Mouse (Mus musculus) midbrain, embryonic 11.5 days (tissue): ENCODE measurements around the gene Cul4a. TPM values are rescaled to one million over a fixed set of nuclear protein-coding genes. Genes with fewer than 3 reads are reported as not detected.

Experiments used
- ATAC-seq: fragments of 200-750 bp; cut with Nextera tagmentation; 2 replicates; pipeline ENCODE4 v1.8.0; 2017; ENCODE audit warnings: moderate TSS enrichment, moderate library complexity; ENCODE audit not compliant: low FRiP score
- DNase-seq: peaks from one replicate; pipeline ENCODE4 v3.0.0; 2015; ENCODE audit warnings: low spot score; ENCODE audit errors: missing footprints
- H3K27ac ChIP-seq: fragments of 300-500 bp; sonication (generic); 2 replicates; pipeline ENCODE4 v1.5.1; 2014; ENCODE audit warnings: low read depth, low read length
- H3K27me3 ChIP-seq: fragments of 300-500 bp; sonication (generic); 2 replicates; pipeline ENCODE4 v1.6.1; 2014; ENCODE audit warnings: mild to moderate bottlenecking, low read length, moderate library complexity, mixed read lengths; ENCODE audit not compliant: control insufficient read depth, insufficient read depth
- H3K36me3 ChIP-seq: fragments of 300-500 bp; sonication (generic); 2 replicates; pipeline ENCODE4 v1.6.1; 2014; ENCODE audit warnings: mild to moderate bottlenecking, low read length, moderate library complexity, mixed read lengths; ENCODE audit not compliant: control insufficient read depth, insufficient read depth
- H3K4me1 ChIP-seq: fragments of 300-500 bp; sonication (generic); 2 replicates; pipeline ENCODE4 v1.6.1; 2014; ENCODE audit warnings: low read length; ENCODE audit not compliant: control insufficient read depth, insufficient read depth
- H3K4me2 ChIP-seq: fragments of 300-500 bp; sonication (generic); 2 replicates; pipeline ENCODE4 v1.6.1; 2014; ENCODE audit warnings: mild to moderate bottlenecking, moderate library complexity
- H3K4me3 ChIP-seq: fragments of 300-500 bp; sonication (generic); 2 replicates; pipeline ENCODE4 v1.5.1; 2014; ENCODE audit warnings: low read depth, low read length
- H3K9ac ChIP-seq: fragments of 300-500 bp; sonication (generic); 2 replicates; pipeline ENCODE4 v1.6.1; 2014; ENCODE audit warnings: low read length
- H3K9me3 ChIP-seq: fragments of 300-500 bp; sonication (generic); 2 replicates; pipeline ENCODE4 v1.6.1; 2016; ENCODE audit warnings: low read length; ENCODE audit not compliant: control insufficient read depth
- WGBS: fragments of 180-500 bp; shearing (Covaris S2); extraction: QIAGEN DNeasy Blood & Tissue Kit; methylation state at CpG from one replicate; pipeline ENCODE4 v1.1.7; 2014; 5-methylcytosine and 5-hydroxymethylcytosine counted together
- polyA plus RNA-seq: library from polyadenylated mRNA; unstranded; fragments of >200 nt; fragmentation: Nextera tagmentation; extraction: Ambion mirVana; gene quantifications from 2 replicates; pipeline ENCODE4 v1.2.1, GENCODE M21; 2014

Gene Cul4a
- polyA plus RNA-seq, 1 experiment from 2014 or later, result 90.1 TPM

DNA sequence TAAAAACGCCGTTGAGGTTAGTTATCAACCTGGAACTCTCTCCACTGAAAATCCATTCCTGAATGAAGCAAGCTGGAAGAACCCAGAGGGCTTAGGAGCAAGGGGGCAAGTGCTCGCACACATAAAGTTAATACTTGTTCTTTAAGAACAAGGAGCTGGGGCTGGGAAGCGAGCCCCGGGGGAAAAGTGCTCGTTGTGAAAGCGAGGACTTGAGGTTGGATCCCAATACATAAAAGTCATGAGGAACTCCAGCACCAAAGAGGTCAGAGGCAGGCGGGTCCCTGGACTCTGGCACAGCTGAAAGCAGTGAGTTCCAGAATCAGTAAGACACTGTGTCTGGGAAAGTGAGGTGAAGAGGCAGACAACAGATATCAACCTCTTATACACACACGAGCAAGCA lies 48.7 kb downstream of the Cul4a start:
- H3K4me2 ChIP-seq, result no peak overlapping the region
- peak; percentile 69 for DNase-seq
- no peaks in the 10 kb centered on the region for H3K36me3 ChIP-seq
- H3K27ac ChIP-seq, result no peak overlapping the region
- no peaks in the 10 kb centered on the region for H3K27me3 ChIP-seq
- no peak overlapping the region for H3K9ac ChIP-seq
- WGBS, result 83% methylated on average over 9 of the region's 9 CpGs
- no peaks in the 10 kb centered on the region for H3K9me3 ChIP-seq
- ATAC-seq, result no peak
- peaks cover 3% of the 10 kb centered on the region; the same call in 1 of the 2 replicates for H3K4me1 ChIP-seq
- no peak overlapping the region for H3K4me3 ChIP-seq

DNA sequence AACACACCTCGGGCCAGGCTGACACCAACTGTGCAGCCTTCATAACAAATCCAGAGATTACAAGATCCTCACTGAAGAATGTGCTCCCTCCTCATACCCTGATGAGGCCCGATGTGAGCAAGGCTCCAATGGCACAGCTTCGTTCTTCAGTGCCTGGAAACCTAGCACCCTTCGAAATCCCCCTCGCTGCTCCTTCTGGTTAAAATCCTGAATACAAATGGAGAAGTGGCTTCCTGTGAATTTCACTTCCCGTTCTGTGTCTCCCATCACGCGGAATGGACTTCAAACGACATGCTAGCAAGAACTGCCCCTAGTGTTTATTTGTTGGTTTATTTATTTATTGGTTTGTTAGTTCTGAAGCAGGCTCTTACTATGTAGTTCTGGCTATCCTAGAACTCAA lies 49.9 kb downstream of the Cul4a start:
- DNase-seq (no peak), ATAC-seq (no peak)
- no peaks in the 10 kb centered on the region for H3K36me3 ChIP-seq
- no peak overlapping the region for H3K4me2 ChIP-seq
- no peak overlapping the region for H3K27ac ChIP-seq
- no peak overlapping the region for H3K9ac ChIP-seq
- no peak overlapping the region for H3K4me3 ChIP-seq
- peaks cover 8% of the 10 kb centered on the region for H3K4me1 ChIP-seq
- H3K9me3 ChIP-seq, result no peaks in the 10 kb centered on the region
- 77% methylated on average over 9 of the region's 9 CpGs for WGBS
- H3K27me3 ChIP-seq, result no peaks in the 10 kb centered on the region

DNA sequence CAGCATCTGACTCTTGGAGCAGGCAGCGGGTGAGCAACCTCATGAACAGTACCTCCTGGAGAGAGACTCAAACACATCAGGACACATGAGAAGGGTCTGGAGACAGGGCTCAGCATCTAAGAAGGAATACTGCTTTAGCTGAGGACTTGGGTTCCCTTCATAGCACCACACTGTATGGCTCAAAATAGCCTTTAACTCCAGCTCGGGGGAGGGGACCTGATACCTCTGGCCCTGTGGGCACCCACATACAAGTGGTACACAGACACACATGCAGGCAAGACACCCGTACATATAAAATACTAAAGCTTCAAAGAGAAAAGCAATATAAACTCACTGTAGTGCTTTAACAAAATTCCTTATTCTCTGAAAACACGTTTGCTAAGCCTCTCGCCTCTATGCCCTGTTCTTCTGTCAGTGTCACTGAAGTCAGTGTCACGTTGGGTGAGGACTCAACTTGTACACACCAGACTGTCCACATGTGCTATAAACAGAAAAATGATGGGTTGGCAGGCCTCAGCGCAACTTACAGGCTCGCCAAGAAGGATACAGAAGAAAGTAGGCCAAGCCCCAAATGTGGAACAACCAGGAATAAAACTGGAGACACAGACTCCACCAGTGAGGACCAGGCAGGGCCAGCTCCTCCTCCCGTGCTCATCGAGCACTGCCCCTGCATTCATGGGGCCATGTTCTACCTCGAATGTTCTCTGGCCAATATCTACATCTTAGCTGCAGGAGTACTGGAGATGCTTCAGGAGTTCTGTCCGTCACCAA lies 51.1 kb downstream of the Cul4a start:
- H3K9me3 ChIP-seq, result no peaks in the 10 kb centered on the region
- no peaks in the 10 kb centered on the region for H3K27me3 ChIP-seq
- H3K36me3 ChIP-seq, result no peaks in the 10 kb centered on the region
- H3K27ac ChIP-seq, result no peak overlapping the region
- ATAC-seq (no peak), DNase-seq (peak; percentile 47)
- no peak overlapping the region for H3K9ac ChIP-seq
- WGBS, result 76% methylated on average over 12 of the region's 12 CpGs
- no peak overlapping the region for H3K4me2 ChIP-seq
- peaks cover 11% of the 10 kb centered on the region for H3K4me1 ChIP-seq
- no peak overlapping the region for H3K4me3 ChIP-seq

DNA sequence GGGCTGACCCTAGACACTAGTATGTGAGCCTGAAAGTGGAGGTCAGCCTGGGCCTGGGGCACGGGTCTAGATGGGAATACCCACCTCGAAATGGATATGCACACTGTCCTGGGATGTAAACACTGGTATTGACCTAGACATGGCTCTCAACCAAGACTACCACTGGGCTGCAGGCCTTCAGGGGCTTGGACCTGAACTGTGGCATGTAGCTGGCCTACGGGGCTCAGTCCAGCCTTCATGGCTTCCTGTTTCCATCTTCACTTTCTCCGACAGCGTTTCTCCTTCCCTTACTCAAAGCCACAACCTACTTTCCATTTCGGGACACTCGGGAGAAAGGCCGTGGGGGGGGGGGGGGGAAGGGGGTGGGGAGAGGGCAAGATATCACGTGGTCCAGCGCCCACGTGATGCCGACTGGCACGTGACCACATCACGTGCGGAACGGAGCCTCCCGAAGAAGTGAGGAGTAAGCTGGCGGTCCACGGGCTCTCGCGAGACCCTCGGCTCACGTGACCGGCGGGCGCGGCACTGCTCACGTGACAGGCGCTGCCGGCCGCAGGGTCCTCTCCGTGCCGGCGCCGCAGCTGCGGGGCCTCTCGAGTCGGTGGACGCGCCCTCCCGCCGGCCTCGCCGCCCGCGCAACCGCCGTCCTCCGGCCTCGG lies 53.4 kb downstream of the Cul4a start, which contains the start of gene Lamp1:
TSS of gene Lamp1 (plus strand) at position 444 of the 659 bp plus-strand sequence.
- WGBS, result under 1% methylated on average over 49 of the region's 50 CpGs
- ATAC-seq, result peak; percentile 99

DNA sequence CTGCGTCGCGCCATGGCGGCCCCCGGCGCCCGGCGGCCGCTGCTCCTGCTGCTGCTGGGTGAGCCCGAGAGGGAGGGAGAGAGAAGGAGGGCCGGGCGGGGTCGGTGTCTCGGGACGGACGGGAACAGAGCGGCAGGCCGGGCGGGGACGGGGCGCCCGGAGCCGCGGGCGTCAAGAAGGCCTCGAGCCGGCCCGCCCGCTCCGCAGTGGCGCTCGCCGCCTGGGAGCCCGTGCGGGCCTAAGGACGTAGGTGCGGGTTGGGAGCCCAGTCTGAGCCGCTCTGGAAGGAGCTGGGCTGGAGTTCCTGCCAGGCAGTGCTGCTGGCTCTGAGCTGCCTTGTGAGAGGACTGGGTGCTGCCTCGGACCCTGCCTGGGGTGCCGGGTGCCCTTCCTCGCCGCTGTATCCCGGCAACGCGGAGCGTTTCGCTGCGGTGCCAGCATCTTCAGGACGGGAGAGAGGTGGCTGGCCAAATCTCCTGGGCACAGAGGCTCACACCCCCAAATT lies 54.0 kb downstream of the Cul4a start:
- DNase-seq, result peak; percentile 91
- WGBS, result under 1% methylated on average over 41 of the region's 49 CpGs
- ATAC-seq, result peak; percentile 76

More for the DNA sequence above, 53.4 kb downstream of the Cul4a start, which contains the start of gene Lamp1:
- Histone ChIP-seq H3K9ac (peak within 1 kb of the TSS; percentile 96), H3K4me2 (peak within 1 kb of the TSS; percentile 92), H3K27me3 (no peaks in the 10 kb centered on the region), H3K4me3 (peak within 1 kb of the TSS; percentile 99), H3K36me3 (no peaks in the 10 kb centered on the region; the same call in 1 of the 2 replicates), H3K27ac (0 out of 2 replicates have a peak within 1 kb of the TSS, but pooled peaks have one; percentile 30), H3K4me1 (peaks cover 11% of the 10 kb centered on the region), H3K9me3 (no peaks in the 10 kb centered on the region)
- DNase-seq, result peak; percentile 100

DNA sequence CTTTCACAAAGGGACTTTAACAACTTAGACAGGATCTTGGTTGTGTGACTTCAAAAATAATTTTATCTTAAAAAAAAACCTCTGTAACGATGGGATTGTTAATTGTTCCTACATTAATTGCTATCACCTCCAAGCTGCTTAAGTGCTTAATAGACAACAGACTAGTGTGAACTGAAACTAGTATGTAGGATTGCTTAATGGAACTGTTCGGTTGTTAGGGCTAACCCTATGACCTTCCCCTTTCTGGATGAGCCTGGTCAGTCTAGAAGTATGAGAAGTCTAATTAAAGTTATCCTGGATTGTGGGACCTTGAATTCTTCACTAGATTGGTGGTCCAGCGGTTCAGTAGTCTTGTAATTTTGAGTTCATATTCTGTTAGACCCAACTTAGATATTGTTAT lies 55.3 kb downstream of the Cul4a start:
- ATAC-seq, result no peak
- 90% methylated on average over 3 of the region's 3 CpGs for WGBS
- peaks cover 11% of the 10 kb centered on the region for H3K4me1 ChIP-seq
- H3K36me3 ChIP-seq, result no peaks in the 10 kb centered on the region; the same call in 1 of the 2 replicates
- peak overlapping the region; percentile 96; the same call in 1 of the 2 replicates for H3K9ac ChIP-seq
- H3K4me2 ChIP-seq, result peak overlapping the region; percentile 92
- H3K4me3 ChIP-seq, result no peak overlapping the region
- H3K27ac ChIP-seq, result no peak overlapping the region
- DNase-seq, result no peak
- H3K27me3 ChIP-seq, result no peaks in the 10 kb centered on the region
- no peaks in the 10 kb centered on the region for H3K9me3 ChIP-seq

More for the DNA sequence above, 54.0 kb downstream of the Cul4a start:
- Histone ChIP-seq H3K9ac (peak overlapping the region; percentile 96), H3K27me3 (no peaks in the 10 kb centered on the region), H3K4me1 (peaks cover 11% of the 10 kb centered on the region), H3K36me3 (no peaks in the 10 kb centered on the region; the same call in 1 of the 2 replicates), H3K27ac (0 out of 2 replicates have a peak overlapping the region, but pooled peaks have one; percentile 30), H3K9me3 (no peaks in the 10 kb centered on the region), H3K4me3 (peak overlapping the region; percentile 99), H3K4me2 (peak overlapping the region; percentile 92)

DNA sequence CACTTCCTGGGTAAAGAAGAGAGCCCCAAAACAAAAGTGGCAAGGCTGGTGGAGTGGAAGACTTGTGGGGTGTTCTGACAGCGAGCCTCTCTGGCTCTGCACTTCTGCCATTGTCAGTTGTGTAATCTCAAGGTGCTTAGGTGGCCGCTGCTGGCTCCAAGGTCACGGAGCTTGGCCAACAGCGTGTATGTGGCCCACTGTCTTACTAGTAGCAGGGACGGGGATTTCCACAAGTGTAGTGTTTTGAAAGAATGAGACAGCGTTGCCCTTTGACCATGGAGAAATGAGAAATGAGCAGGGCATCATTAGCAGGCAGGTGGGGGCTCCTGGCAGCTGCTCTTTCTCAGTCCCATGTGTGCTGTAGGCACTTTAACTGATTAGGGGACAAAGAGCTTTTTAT lies 56.7 kb downstream of the Cul4a start:
- no peak overlapping the region for H3K4me3 ChIP-seq
- WGBS, result 86% methylated on average over 6 of the region's 6 CpGs
- no peak overlapping the region for H3K9ac ChIP-seq
- ATAC-seq, result no peak
- DNase-seq, result peak; percentile 57
- H3K36me3 ChIP-seq, result no peaks in the 10 kb centered on the region; the same call in 1 of the 2 replicates
- no peaks in the 10 kb centered on the region for H3K9me3 ChIP-seq
- H3K27me3 ChIP-seq, result no peaks in the 10 kb centered on the region
- no peak overlapping the region for H3K27ac ChIP-seq
- H3K4me1 ChIP-seq, result peaks cover 11% of the 10 kb centered on the region
- H3K4me2 ChIP-seq, result no peak overlapping the region

DNA sequence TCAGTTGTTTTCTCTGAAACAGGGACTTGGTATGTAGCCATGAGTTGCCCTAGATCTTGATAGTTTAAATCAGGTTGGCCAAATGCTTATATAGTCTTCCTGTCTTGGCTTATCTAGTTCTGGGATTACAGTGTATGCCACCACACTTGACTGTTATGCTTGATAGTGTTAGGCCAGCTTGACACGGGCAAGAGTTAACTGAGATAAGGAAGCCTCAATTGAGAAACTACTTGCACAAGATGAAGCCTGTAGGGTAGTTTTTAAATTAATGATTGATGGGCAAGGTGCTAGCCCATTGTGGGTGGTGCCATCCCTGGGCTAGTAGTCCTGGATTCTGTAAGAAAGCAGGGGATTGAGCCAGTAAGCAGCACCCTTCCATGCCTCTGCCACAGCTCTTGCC lies 58.1 kb downstream of the Cul4a start:
- Histone ChIP-seq H3K4me1 (peaks cover 9% of the 10 kb centered on the region), H3K9me3 (no peaks in the 10 kb centered on the region), H3K9ac (no peak overlapping the region), H3K27ac (no peak overlapping the region), H3K36me3 (peaks cover 5% of the 10 kb centered on the region), H3K27me3 (no peaks in the 10 kb centered on the region), H3K4me3 (no peak overlapping the region), H3K4me2 (no peak overlapping the region)
- 94% methylated on average over 1 of the region's 1 CpGs for WGBS
- ATAC-seq (no peak), DNase-seq (no peak)

DNA sequence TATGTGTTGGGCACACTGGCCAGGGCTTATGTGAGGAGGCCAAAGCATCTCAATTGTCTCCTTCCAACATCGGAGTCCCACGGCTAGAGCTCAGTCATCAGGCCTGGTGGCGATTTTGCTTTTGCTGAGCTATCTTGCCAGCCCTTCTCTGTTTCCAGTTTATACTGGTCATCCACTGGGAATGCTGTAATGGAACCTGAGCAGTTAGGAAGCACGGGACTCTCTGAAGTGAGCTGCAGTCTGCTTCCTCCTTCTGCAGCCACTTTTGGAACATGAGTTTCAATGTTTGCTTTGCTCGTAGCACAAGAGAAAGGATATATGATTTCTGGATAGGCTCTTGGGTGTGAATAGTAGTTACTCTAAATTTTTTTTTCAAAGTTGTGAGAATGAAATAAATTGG lies 58.9 kb downstream of the Cul4a start:
- no peak overlapping the region for H3K9ac ChIP-seq
- DNase-seq (no peak), ATAC-seq (no peak)
- H3K4me1 ChIP-seq, result peaks cover 8% of the 10 kb centered on the region
- 90% methylated on average over 5 of the region's 5 CpGs for WGBS
- H3K27ac ChIP-seq, result no peak overlapping the region
- peaks cover 5% of the 10 kb centered on the region for H3K36me3 ChIP-seq
- no peaks in the 10 kb centered on the region for H3K9me3 ChIP-seq
- H3K4me2 ChIP-seq, result no peak overlapping the region
- no peaks in the 10 kb centered on the region for H3K27me3 ChIP-seq
- no peak overlapping the region for H3K4me3 ChIP-seq
